Mouse (Mus musculus) small intestine, adult 2 months (tissue): ENCODE results near the gene Cntnap2. TPM values are rescaled to one million over a fixed set of nuclear protein-coding genes. Genes with fewer than 3 reads are reported as not detected.

ENCODE experiments used
- H3K27ac ChIP-seq: fragments of 200-500 bp; 2 replicates; pipeline ENCODE4 v1.5.1; 2012; ENCODE audit warnings: low read depth, low read length, control low read depth, inconsistent platforms; ENCODE audit not compliant: insufficient read depth
- H3K27me3 ChIP-seq: fragments of 200-500 bp; 2 replicates; pipeline ENCODE4 v1.6.1; 2012; ENCODE audit warnings: mild to moderate bottlenecking, moderate library complexity, low read length, inconsistent platforms; ENCODE audit not compliant: control insufficient read depth, insufficient read depth
- H3K36me3 ChIP-seq: fragments of 200-500 bp; 2 replicates; pipeline ENCODE4 v1.6.1; 2012; ENCODE audit warnings: mild to moderate bottlenecking, low read length, control low read depth, inconsistent platforms; ENCODE audit not compliant: control insufficient read depth, insufficient read depth
- H3K4me1 ChIP-seq: fragments of 200-500 bp; 2 replicates; pipeline ENCODE4 v1.6.1; 2012; ENCODE audit warnings: low read length, inconsistent platforms, mixed read lengths; ENCODE audit not compliant: control insufficient read depth, insufficient read depth, insufficient read length
- H3K4me3 ChIP-seq: fragments of 200-500 bp; 2 replicates; pipeline ENCODE4 v1.5.1; 2012; ENCODE audit warnings: low read depth, mild to moderate bottlenecking, control low read depth, inconsistent platforms, low read length, moderate library complexity
- CTCF ChIP-seq: fragments of 200-500 bp; IDR thresholded peaks from 2 replicates; pipeline ENCODE4 v1.5.1; 2012; ENCODE audit warnings: low read depth, mild to moderate bottlenecking, control low read depth, inconsistent platforms, low read length, moderate library complexity, mixed read lengths; ENCODE audit not compliant: insufficient replicate concordance, insufficient read length; ENCODE audit errors: extremely low read depth
- POLR2A ChIP-seq: fragments of 200-500 bp; IDR thresholded peaks from 2 replicates; pipeline ENCODE4 v1.6.1; 2012; ENCODE audit warnings: low read depth, mild to moderate bottlenecking, control low read depth, inconsistent platforms, low read length, moderate library complexity
- WGBS: fragments of 180-500 bp; shearing (Covaris S2); methylation state at CpG from one replicate; pipeline ENCODE4 v1.1.7; 2018; 5-methylcytosine and 5-hydroxymethylcytosine counted together
- polyA plus RNA-seq: library from polyadenylated mRNA; depleted of rRNA; stranded (reverse); fragments of >200 nt; gene quantifications from 2 replicates; pipeline ENCODE4 v1.2.3, GENCODE M21; 2012

Cntnap2 gene
- polyA plus RNA-seq, 1 experiment = 0.20 TPM

DNA sequence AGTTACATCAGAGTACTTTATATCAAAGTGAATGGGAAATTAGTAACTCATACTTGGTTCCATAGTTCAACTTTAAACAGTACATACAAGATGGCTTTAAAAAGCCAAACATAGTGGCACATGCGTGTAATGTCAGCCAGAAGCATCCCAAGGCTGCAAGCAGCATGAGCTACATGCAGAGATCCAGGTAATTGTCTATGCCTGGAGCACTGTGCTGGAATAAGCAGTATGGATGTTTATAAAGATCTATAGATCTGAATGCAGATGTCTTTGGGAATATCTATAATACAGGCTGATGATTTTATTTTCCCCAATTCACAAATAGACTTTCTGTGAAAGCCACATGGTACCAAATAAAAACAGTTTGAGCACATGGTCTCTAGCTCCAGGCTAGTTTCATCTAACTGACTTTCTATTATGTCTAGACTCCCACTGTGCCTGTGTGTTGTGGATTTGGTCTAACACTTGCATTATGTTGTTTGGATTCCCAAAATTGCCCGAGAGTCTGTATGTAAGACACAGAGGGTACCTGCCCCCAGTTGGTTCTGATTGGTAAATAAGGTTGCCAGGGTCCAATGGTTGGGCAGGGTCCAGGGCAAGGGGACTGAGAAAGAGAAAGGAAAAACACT, 963.5 kb downstream of the Cntnap2 start:
- Histone ChIP-seq H3K27ac (no peak overlapping the region), H3K36me3 (no peaks in the 10 kb centered on the region), H3K4me1 (no peaks in the 10 kb centered on the region), H3K4me3 (no peak overlapping the region), H3K27me3 (no peaks in the 10 kb centered on the region)
- TF ChIP-seq CTCF (no peak), POLR2A (no peak)
- WGBS = 65% methylated on average over 2 of the region's 2 CpGs

DNA sequence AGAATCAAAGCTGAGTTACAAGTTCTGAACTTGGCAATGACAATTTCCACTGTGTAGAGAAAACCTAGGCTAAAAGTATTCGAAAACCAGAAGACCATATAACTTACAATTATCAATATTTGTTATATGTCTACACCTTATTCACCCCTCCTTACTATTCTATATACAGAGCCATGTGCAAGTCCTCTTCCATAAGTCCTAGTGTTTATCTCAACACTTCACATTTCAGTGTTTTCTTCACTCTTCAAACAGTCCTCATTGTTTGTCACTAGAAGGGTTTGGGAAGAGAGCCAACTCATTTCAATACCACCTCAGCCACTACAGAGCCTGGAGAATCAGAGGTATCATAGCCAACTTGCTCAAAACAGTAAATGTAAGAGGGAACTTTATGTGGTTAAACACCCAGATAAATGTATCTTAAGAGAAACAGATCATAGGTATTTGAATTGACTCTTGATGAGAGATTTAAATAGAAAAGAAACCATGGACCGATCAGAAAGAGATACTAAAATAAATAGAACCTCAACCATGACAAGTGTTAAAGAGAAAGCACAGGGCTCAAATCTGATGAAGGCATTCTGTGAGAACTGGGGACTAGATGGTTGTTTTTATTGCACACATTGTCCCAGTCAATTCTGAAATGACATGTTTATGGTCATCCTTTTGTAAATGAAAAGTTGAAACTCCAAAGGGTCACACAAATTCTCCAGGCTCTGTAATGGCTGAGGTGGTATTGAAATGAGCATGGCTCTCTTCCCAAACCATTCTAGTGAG, 972.9 kb downstream of the Cntnap2 start:
- 54% methylated on average over 2 of the region's 2 CpGs for WGBS

DNA sequence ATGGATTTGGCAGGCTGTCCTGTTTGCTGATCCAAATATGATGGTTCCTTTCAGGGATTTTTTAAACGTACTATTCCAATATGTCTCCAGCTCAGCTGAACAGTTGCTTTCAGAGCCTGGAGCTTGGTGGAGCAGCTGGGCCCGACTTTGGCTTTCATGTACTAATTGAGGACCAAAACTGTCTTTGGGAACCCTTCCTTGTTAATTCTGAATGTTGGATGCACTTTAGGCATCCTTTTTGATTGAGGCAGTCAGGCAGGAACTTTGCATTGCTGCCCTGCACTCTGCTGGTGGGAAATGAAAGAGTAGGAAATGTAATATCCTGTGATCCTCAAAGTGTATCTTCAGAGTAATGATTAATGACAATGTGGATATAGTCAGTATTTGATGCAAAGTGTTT, 974.0 kb downstream of the Cntnap2 start:
- Histone ChIP-seq H3K27ac (no peak overlapping the region), H3K36me3 (no peaks in the 10 kb centered on the region), H3K4me1 (no peaks in the 10 kb centered on the region), H3K27me3 (no peaks in the 10 kb centered on the region), H3K4me3 (no peak overlapping the region)
- TF ChIP-seq POLR2A (no peak), CTCF (no peak)
- WGBS = 56% methylated on average over 2 of the region's 2 CpGs

More for the DNA sequence above, 972.9 kb downstream of the Cntnap2 start:
- H3K36me3 ChIP-seq = no peaks in the 10 kb centered on the region
- no peaks in the 10 kb centered on the region for H3K4me1 ChIP-seq
- no peak overlapping the region for H3K4me3 ChIP-seq
- TF ChIP-seq CTCF (no peak), POLR2A (no peak)
- no peaks in the 10 kb centered on the region for H3K27me3 ChIP-seq
- H3K27ac ChIP-seq = no peak overlapping the region

DNA sequence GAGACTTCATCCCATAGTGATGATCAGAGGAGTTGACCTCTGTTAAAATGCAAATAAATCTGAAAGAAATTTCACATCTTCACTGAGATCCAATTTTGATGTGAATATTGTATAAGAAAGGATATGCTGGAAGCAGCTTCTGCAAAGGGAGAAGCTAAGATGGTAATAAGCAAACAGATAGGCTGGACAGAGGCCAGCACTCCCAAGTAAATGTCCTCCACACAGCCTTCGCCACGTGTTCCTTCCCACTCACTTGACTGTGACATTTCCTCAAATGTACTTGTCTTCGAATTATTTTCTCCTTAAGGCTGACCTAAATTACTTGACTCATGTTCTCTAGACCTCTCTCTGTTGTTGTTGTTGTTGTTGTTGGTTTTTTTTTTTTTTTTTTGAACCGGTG, 981.5 kb downstream of the Cntnap2 start:
- TF ChIP-seq CTCF = no peak
- no peak for TF ChIP-seq POLR2A
- Histone ChIP-seq H3K4me3 (no peak overlapping the region), H3K27me3 (no peaks in the 10 kb centered on the region), H3K27ac (no peak overlapping the region), H3K36me3 (no peaks in the 10 kb centered on the region), H3K4me1 (no peaks in the 10 kb centered on the region)
- WGBS = 76% methylated on average over 4 of the region's 4 CpGs

DNA sequence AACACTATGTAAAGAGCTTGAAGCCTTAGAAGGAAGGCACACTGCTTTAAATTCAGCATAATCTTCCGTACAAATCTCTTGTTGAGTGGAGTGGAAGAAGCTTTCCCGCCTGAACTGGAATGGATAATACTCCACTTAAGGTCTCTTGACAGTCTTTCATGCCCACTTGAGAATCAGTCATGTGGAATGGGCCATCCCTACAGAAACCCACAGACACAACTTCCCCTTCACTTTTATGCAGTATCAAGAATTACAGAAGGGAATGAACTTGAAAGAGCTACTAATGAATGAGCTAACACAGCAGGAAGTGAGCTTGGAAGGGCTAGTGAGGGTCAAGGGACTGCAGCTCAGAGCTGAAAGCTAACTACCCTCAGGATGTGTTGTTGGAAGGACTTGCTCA, 1021.1 kb downstream of the Cntnap2 start:
- no peak for TF ChIP-seq CTCF
- no peak for TF ChIP-seq POLR2A
- WGBS = 78% methylated on average over 2 of the region's 2 CpGs
- no peaks in the 10 kb centered on the region for H3K4me1 ChIP-seq

DNA sequence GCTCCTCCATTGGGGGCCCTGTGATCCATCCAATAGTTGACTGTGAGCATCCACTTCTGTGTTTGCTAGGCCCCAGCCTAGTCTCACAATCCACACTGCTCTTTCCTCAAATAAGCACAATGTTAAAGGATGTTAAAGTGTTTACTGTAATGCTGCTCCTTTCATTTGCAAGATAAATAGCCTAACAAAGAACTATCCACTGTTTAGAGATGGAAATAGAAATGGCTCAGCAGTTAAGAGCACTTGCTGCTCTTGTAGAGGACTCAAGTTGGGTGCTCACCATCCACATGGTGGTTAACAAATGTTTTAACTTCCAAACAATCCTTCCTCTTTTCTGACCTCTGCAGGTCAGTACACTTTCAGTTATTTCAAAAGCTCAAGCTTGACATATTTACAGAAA, 1022.3 kb downstream of the Cntnap2 start:
- no peaks in the 10 kb centered on the region for H3K27me3 ChIP-seq
- H3K4me1 ChIP-seq = no peaks in the 10 kb centered on the region
- TF ChIP-seq CTCF (no peak), POLR2A (no peak)
- no peak overlapping the region for H3K27ac ChIP-seq
- H3K4me3 ChIP-seq = no peak overlapping the region
- no peaks in the 10 kb centered on the region for H3K36me3 ChIP-seq

More for the DNA sequence above, 1021.1 kb downstream of the Cntnap2 start:
- Histone ChIP-seq H3K27me3 (no peaks in the 10 kb centered on the region), H3K36me3 (no peaks in the 10 kb centered on the region), H3K27ac (no peak overlapping the region), H3K4me3 (no peak overlapping the region)

DNA sequence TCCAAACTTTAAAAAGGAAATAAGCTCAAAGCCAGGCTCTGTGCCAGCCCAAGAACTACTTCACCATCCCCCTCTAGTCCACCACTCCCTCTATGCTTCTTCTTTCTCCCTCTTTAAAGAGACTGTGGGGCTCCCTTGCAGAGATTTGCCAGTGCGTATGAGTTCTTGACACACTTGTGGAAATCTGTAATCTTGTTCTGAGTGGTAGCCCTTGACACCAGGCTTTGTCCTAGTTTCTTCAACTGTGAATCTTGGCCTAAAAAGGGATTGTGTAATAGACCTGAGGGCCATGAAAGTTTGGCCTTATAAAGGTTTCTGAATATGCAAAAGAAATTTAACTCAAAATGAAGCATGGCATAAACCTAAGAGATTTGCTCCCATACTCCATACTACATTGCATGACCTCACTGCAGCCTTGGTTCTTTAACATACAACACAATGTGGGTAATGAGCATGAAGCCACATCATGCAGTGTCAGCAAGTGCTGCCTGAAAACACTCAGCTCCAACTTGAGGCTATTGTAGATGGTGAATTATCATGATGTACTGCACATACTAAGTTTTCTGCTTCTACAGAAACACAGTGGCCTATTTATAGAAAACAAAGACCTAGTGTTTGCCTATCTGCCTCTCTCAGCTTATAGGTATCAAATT, 1084.2 kb downstream of the Cntnap2 start:
- Histone ChIP-seq H3K27me3 (no peaks in the 10 kb centered on the region), H3K4me3 (no peak overlapping the region), H3K27ac (no peak overlapping the region), H3K36me3 (no peaks in the 10 kb centered on the region), H3K4me1 (no peaks in the 10 kb centered on the region)
- no peak for TF ChIP-seq CTCF
- TF ChIP-seq POLR2A = no peak
- WGBS = 90% methylated on average over 1 of the region's 1 CpGs
